Mouse (Mus musculus): ENCODE measurements around the gene Spaca7.

- TF ChIP-seq POLR2A (IDR thresholded peaks at IDR 0.05; ENCODE audit: insufficient read depth, low read depth, low read length): no peak
- TF ChIP-seq CTCF (IDR thresholded peaks at IDR 0.05; ENCODE audit: insufficient read depth, low read depth, low read length): no peak
Observed at GRCm38 (mm10) chr8:12558786-12559185, 14.0 kb upstream of the Spaca7 start.

Data from olfactory bulb, adult 2 months (tissue).